Mouse (Mus musculus): ENCODE measurements around the gene Defb11. TPM values are rescaled to one million over a fixed set of nuclear protein-coding genes. Genes with fewer than 3 reads are reported as not detected.
"Not testable (repeated sequence)": the region's sequence is repeated elsewhere in the genome, so short reads cannot be mapped to it uniquely, and the experiment has no call there.

The Defb11 gene
- total and polyA plus RNA-seq, 2 experiments from 2014 or later: not detected

- Histone ChIP-seq H3K4me3 (ENCODE audit: low read depth, low read length) (no peak overlapping the region), H3K9ac (replicated peaks; ENCODE audit: low read depth, low read length) (no peak overlapping the region), H3K4me2 (ENCODE audit: low read depth, low read length) (no peak overlapping the region), H3K27me3 (ENCODE audit: control insufficient read depth, insufficient read depth, low read length) (no peaks in the 10 kb centered on the region), H3K4me1 (ENCODE audit: control insufficient read depth, insufficient read depth) (no peaks in the 10 kb centered on the region), H3K9me3 (replicated peaks; ENCODE audit: control insufficient read depth, low read length) (no peaks in the 10 kb centered on the region), H3K27ac (ENCODE audit: low read depth) (no peak overlapping the region), H3K36me3 (replicated peaks; ENCODE audit: control insufficient read depth, insufficient read depth, low read length) (no peaks in the 10 kb centered on the region)
- TF ChIP-seq EP300 (IDR thresholded peaks at IDR 0.05; ENCODE audit: low read depth) (no peak), CTCF (IDR thresholded peaks at IDR 0.05; ENCODE audit: low read depth) (no peak)
- DNase-seq (ENCODE audit: low spot score) (no peak), ATAC-seq (ENCODE audit: insufficient read depth, low read depth) (no peak)
- 74% methylated on average over 3 of the region's 3 CpGs for WGBS
These were observed 9.4 kb upstream of the Defb11 start for GRCm38 (mm10) chr8:21915625-21916024.

DNA sequence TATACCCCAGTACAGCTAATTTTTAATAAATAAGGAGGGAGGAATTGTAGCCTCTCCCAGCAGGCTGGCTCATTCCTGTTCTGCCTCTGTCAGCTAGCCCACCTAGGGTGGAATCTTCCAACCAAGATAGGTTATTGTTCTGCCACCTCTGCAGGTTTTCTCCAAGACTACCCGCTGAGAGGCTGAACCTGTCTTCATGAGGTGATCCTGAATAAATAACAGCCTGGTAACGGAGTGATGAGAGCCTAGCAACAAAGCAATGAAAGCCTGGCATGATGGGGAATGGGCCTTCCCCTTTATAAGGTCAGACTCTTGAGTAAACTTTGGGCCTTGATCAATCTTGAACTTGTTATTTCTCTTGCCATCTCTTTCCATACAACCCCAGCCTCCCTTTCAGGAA is 6.3 kb upstream of the Defb11 start:
- H3K4me1 ChIP-seq (ENCODE audit: control insufficient read depth, insufficient read depth): no peaks in the 10 kb centered on the region
- H3K4me2 ChIP-seq (ENCODE audit: low read depth, low read length): no peak overlapping the region
- H3K9ac ChIP-seq (replicated peaks; ENCODE audit: low read depth, low read length): no peak overlapping the region
- no peak for ATAC-seq (ENCODE audit: insufficient read depth, low read depth)
- 23% methylated on average over 2 of the region's 2 CpGs for WGBS
- H3K4me3 ChIP-seq (ENCODE audit: low read depth, low read length): no peak overlapping the region
- H3K36me3 ChIP-seq (replicated peaks; ENCODE audit: control insufficient read depth, insufficient read depth, low read length): no peaks in the 10 kb centered on the region
- no peaks in the 10 kb centered on the region for H3K9me3 ChIP-seq (replicated peaks; ENCODE audit: control insufficient read depth, low read length)
- no peak for TF ChIP-seq EP300 (IDR thresholded peaks at IDR 0.05; ENCODE audit: low read depth)
- TF ChIP-seq CTCF (IDR thresholded peaks at IDR 0.05; ENCODE audit: low read depth): no peak
- H3K27me3 ChIP-seq (ENCODE audit: control insufficient read depth, insufficient read depth, low read length): no peaks in the 10 kb centered on the region
- no peak overlapping the region for H3K27ac ChIP-seq (ENCODE audit: low read depth)
- no peak for DNase-seq (ENCODE audit: low spot score)

GRCm38 (mm10) chr8:21911931-21912330 is 5.7 kb upstream of the Defb11 start:
- no peak overlapping the region for H3K9ac ChIP-seq (replicated peaks; ENCODE audit: low read depth, low read length)
- H3K4me3 ChIP-seq (ENCODE audit: low read depth, low read length): no peak overlapping the region
- WGBS: 16% methylated on average over 1 of the region's 1 CpGs
- ATAC-seq (ENCODE audit: insufficient read depth, low read depth): no peak
- H3K27me3 ChIP-seq (ENCODE audit: control insufficient read depth, insufficient read depth, low read length): no peaks in the 10 kb centered on the region
- TF ChIP-seq EP300 (IDR thresholded peaks at IDR 0.05; ENCODE audit: low read depth): no peak
- no peaks in the 10 kb centered on the region for H3K9me3 ChIP-seq (replicated peaks; ENCODE audit: control insufficient read depth, low read length)
- H3K4me2 ChIP-seq (ENCODE audit: low read depth, low read length): no peak overlapping the region
- H3K36me3 ChIP-seq (replicated peaks; ENCODE audit: control insufficient read depth, insufficient read depth, low read length): no peaks in the 10 kb centered on the region
- no peaks in the 10 kb centered on the region for H3K4me1 ChIP-seq (ENCODE audit: control insufficient read depth, insufficient read depth)
- no peak for DNase-seq (ENCODE audit: low spot score)
- no peak overlapping the region for H3K27ac ChIP-seq (ENCODE audit: low read depth)

DNA sequence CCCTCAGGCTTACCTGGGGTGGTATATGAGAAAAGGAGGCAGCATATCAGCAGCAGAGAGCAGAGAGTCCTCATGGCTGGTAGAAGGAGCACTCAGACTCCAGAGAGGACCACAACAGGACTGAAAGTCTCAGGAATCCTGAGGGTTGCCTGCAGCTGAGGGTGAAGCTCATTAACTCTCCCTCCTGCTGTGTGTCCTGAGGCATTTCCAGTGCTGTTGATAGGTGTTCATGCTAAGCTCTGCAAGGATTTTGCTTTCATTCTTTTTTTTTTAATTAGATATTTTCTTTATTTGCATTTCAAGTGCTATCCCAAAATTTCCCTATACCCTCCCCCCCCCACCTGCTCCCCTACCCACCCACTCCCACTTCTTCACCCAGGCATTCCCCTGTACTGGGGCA is 20.9 kb downstream of the Defb11 start, which contains the start of gene Defb9:
TSS of gene Defb9 (minus strand) at position 101 of the 400 bp plus-strand sequence.
- H3K27ac ChIP-seq (ENCODE audit: low read depth); H3K27me3 ChIP-seq (ENCODE audit: control insufficient read depth, insufficient read depth, low read length); H3K9ac ChIP-seq (replicated peaks; ENCODE audit: low read depth, low read length); H3K9me3 ChIP-seq (replicated peaks; ENCODE audit: control insufficient read depth, low read length); ATAC-seq (ENCODE audit: insufficient read depth, low read depth); H3K4me2 ChIP-seq (ENCODE audit: low read depth, low read length); DNase-seq (ENCODE audit: low spot score); H3K36me3 ChIP-seq (replicated peaks; ENCODE audit: control insufficient read depth, insufficient read depth, low read length); H3K4me1 ChIP-seq (ENCODE audit: control insufficient read depth, insufficient read depth); H3K4me3 ChIP-seq (ENCODE audit: low read depth, low read length): not testable (repeated sequence)

DNA sequence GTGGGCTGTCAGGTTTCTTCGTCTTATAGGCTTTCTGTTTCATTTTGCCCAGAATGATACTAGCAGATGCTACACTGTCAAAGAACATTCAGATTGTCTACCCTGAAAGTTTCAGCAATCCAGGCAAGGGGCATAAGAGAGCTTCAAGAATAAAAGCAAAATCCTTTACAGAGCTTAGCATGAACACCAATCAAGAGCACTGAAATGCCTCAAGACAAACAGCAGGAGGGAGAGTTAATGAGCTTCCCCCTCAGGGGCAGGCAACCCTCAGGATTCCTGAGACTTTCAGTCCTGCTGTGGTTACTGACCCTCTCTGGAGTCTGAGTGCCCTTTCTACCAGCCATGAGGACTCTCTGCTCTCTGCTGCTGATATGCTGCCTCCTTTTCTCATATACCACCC is 47.6 kb downstream of the Defb11 start, which contains the start of gene Defb10:
TSS of gene Defb10 (plus strand) at position 316 of the 400 bp plus-strand sequence.
- H3K9ac ChIP-seq (replicated peaks; ENCODE audit: low read depth, low read length); H3K4me1 ChIP-seq (ENCODE audit: control insufficient read depth, insufficient read depth); H3K36me3 ChIP-seq (replicated peaks; ENCODE audit: control insufficient read depth, insufficient read depth, low read length); H3K9me3 ChIP-seq (replicated peaks; ENCODE audit: control insufficient read depth, low read length); H3K27ac ChIP-seq (ENCODE audit: low read depth); DNase-seq (ENCODE audit: low spot score); H3K4me2 ChIP-seq (ENCODE audit: low read depth, low read length); H3K27me3 ChIP-seq (ENCODE audit: control insufficient read depth, insufficient read depth, low read length); H3K4me3 ChIP-seq (ENCODE audit: low read depth, low read length); ATAC-seq (ENCODE audit: insufficient read depth, low read depth): not testable (repeated sequence)
- WGBS: 38% methylated on average over 1 of the region's 1 CpGs

Other genes starting within 250 kb of the Defb11 start
- gene Defa34, start 240.6 kb downstream of the Defb11 start, total RNA-seq (2014; rRNA removed; ENCODE audit: low replicate concordance): not detected in 2 replicates
- gene Defa34, start 240.6 kb downstream of the Defb11 start, polyA plus RNA-seq (2015; fragmentation: Nextera tagmentation; extraction: Ambion mirVana): not detected in 2 replicates
- not detected in 2 replicates for gene AY761184, start 202.8 kb downstream of the Defb11 start, total RNA-seq (2014; rRNA removed; ENCODE audit: low replicate concordance)
- not detected in 2 replicates for gene AY761184, start 202.8 kb downstream of the Defb11 start, polyA plus RNA-seq (2015; fragmentation: Nextera tagmentation; extraction: Ambion mirVana)
- not detected in 2 replicates for gene Defa24, start 171.9 kb downstream of the Defb11 start, total RNA-seq (2014; rRNA removed; ENCODE audit: low replicate concordance)
- not detected in 2 replicates for gene Defa24, start 171.9 kb downstream of the Defb11 start, polyA plus RNA-seq (2015; fragmentation: Nextera tagmentation; extraction: Ambion mirVana)
- not detected in 2 replicates for gene Defb50, start 82.9 kb downstream of the Defb11 start, total RNA-seq (2014; rRNA removed; ENCODE audit: low replicate concordance)
- gene Defb50, start 82.9 kb downstream of the Defb11 start, polyA plus RNA-seq (2015; fragmentation: Nextera tagmentation; extraction: Ambion mirVana): not detected in 2 replicates
- gene Defb2, start 66.5 kb downstream of the Defb11 start, total RNA-seq (2014; rRNA removed; ENCODE audit: low replicate concordance): not detected in 2 replicates
- not detected in 2 replicates for gene Defb2, start 66.5 kb downstream of the Defb11 start, polyA plus RNA-seq (2015; fragmentation: Nextera tagmentation; extraction: Ambion mirVana)
- gene Defb10, start 47.5 kb downstream of the Defb11 start, total RNA-seq (2014; rRNA removed; ENCODE audit: low replicate concordance): not detected in 2 replicates
- not detected in 2 replicates for gene Defb10, start 47.5 kb downstream of the Defb11 start, polyA plus RNA-seq (2015; fragmentation: Nextera tagmentation; extraction: Ambion mirVana)
- gene Defb9, start 21.0 kb downstream of the Defb11 start, total RNA-seq (2014; rRNA removed; ENCODE audit: low replicate concordance): not detected in 2 replicates
- gene Defb9, start 21.0 kb downstream of the Defb11 start, polyA plus RNA-seq (2015; fragmentation: Nextera tagmentation; extraction: Ambion mirVana): not detected in 2 replicates
- not detected in 2 replicates for gene Defb15, start 26.3 kb upstream of the Defb11 start, total RNA-seq (2014; rRNA removed; ENCODE audit: low replicate concordance)
- gene Defb15, start 26.3 kb upstream of the Defb11 start, polyA plus RNA-seq (2015; fragmentation: Nextera tagmentation; extraction: Ambion mirVana): not detected in 2 replicates
- gene Defb35, start 31.9 kb upstream of the Defb11 start, total RNA-seq (2014; rRNA removed; ENCODE audit: low replicate concordance): not detected in 2 replicates
- not detected in 2 replicates for gene Defb35, start 31.9 kb upstream of the Defb11 start, polyA plus RNA-seq (2015; fragmentation: Nextera tagmentation; extraction: Ambion mirVana)
- not detected in 2 replicates for gene Defb13, start 40.4 kb upstream of the Defb11 start, total RNA-seq (2014; rRNA removed; ENCODE audit: low replicate concordance)
- gene Defb13, start 40.4 kb upstream of the Defb11 start, polyA plus RNA-seq (2015; fragmentation: Nextera tagmentation; extraction: Ambion mirVana): not detected in 2 replicates
- gene Fam90a1a, start 52.3 kb upstream of the Defb11 start, total RNA-seq (2014; rRNA removed; ENCODE audit: low replicate concordance): not detected in 2 replicates
- gene Fam90a1a, start 52.3 kb upstream of the Defb11 start, polyA plus RNA-seq (2015; fragmentation: Nextera tagmentation; extraction: Ambion mirVana): not detected in 2 replicates
- gene Ccdc70, start 63.4 kb upstream of the Defb11 start, total RNA-seq (2014; rRNA removed; ENCODE audit: low replicate concordance): not detected in 2 replicates
- not detected in 2 replicates for gene Ccdc70, start 63.4 kb upstream of the Defb11 start, polyA plus RNA-seq (2015; fragmentation: Nextera tagmentation; extraction: Ambion mirVana)
- 0.50 and 1.2 TPM in 2 replicates for gene Atp7b, start 153.9 kb upstream of the Defb11 start, total RNA-seq (2014; rRNA removed; ENCODE audit: low replicate concordance)
- gene Atp7b, start 153.9 kb upstream of the Defb11 start, polyA plus RNA-seq (2015; fragmentation: Nextera tagmentation; extraction: Ambion mirVana): 0.12 and 0.22 TPM in 2 replicates
- gene Alg11, start 154.3 kb upstream of the Defb11 start, total RNA-seq (2014; rRNA removed; ENCODE audit: low replicate concordance): 16.3 and 46.8 TPM in 2 replicates
- 7.5 and 8.2 TPM in 2 replicates for gene Alg11, start 154.3 kb upstream of the Defb11 start, polyA plus RNA-seq (2015; fragmentation: Nextera tagmentation; extraction: Ambion mirVana)
- gene Nek5, start 218.6 kb upstream of the Defb11 start, total RNA-seq (2014; rRNA removed; ENCODE audit: low replicate concordance): not detected in 2 replicates
- gene Nek5, start 218.6 kb upstream of the Defb11 start, polyA plus RNA-seq (2015; fragmentation: Nextera tagmentation; extraction: Ambion mirVana): 0.18 and 0.43 TPM in 2 replicates